Mouse (Mus musculus): ENCODE measurements around the gene Gm42906. TPM values are rescaled to one million over a fixed set of nuclear protein-coding genes. Genes with fewer than 3 reads are reported as not detected.

The Gm42906 gene
- total and polyA plus RNA-seq, 3 experiments: not detected

- peak overlapping the region; percentile 90 for H3K9ac ChIP-seq (ENCODE audit: control insufficient read depth, low read depth, low read length, poor library complexity, severe bottlenecking)
- TF ChIP-seq BHLHE40 (IDR thresholded peaks at IDR 0.05; ENCODE audit: borderline replicate concordance, low read depth, low read length) (no peak), TAL1 (IDR thresholded peaks at IDR 0.05; ENCODE audit: low read length) (peak; percentile 39), TBP (IDR thresholded peaks at IDR 0.05; ENCODE audit: low read depth, low read length) (no peak), KAT2A (conservative IDR thresholded peaks at IDR 0.05; ENCODE audit: low read depth, low read length) (no peak), ETS1 (IDR thresholded peaks at IDR 0.05; ENCODE audit: low read depth, low read length) (no peak; the same call in 1 of the 2 replicates), RCOR1 (IDR thresholded peaks at IDR 0.05; ENCODE audit: low read depth, low read length) (0 out of 2 replicates have a peak, but pooled peaks have one; percentile 38), EP300 (IDR thresholded peaks at IDR 0.05; ENCODE audit: low read depth in 1 of 2, low read length in 2 of 2) (peak; percentile 24 to 70; a peak in 2 of 4 replicates), MAZ (IDR thresholded peaks at IDR 0.05; ENCODE audit: low read depth, low read length) (peak; percentile 41; the same call in 1 of the 2 replicates), ZNF384 (IDR thresholded peaks at IDR 0.05; ENCODE audit: low read depth, low read length) (peak; percentile 90), CHD2 (IDR thresholded peaks at IDR 0.05; ENCODE audit: low read length) (no peak), MYB (IDR thresholded peaks at IDR 0.05; ENCODE audit: low read depth, low read length) (0 out of 2 replicates have a peak, but pooled peaks have one; percentile 8), POLR2A (IDR thresholded peaks at IDR 0.05; ENCODE audit: control insufficient read depth in 1 of 2, insufficient read depth in 1 of 2, low read depth in 1 of 2, low read length in 2 of 2, poor library complexity in 1 of 2) (no peak), ZC3H11A (IDR thresholded peaks at IDR 0.05; ENCODE audit: low read depth, low read length) (no peak), SIN3A (IDR thresholded peaks at IDR 0.05; ENCODE audit: low read length) (0 out of 2 replicates have a peak, but pooled peaks have one; percentile 1), TCF12 (IDR thresholded peaks at IDR 0.05; ENCODE audit: low read depth, low read length) (peak; percentile 66; the same call in 1 of the 2 replicates), POLR2AphosphoS2 (IDR thresholded peaks at IDR 0.05; ENCODE audit: low read length) (no peak)
- H3K27me3 ChIP-seq (ENCODE audit: control insufficient read depth in 1 of 2, insufficient read depth in 2 of 2, low read length in 2 of 2): no peaks in the 10 kb centered on the region
- DNase-seq (ENCODE audit: low read depth, low spot score): peak; percentile 57
- H3K27ac ChIP-seq (ENCODE audit: control insufficient read depth, low read depth, low read length): peak overlapping the region; percentile 96
- H3K9me3 ChIP-seq (replicated peaks; ENCODE audit: insufficient read depth, low read length): no peaks in the 10 kb centered on the region
- peak overlapping the region; percentile 68 to 86 for H3K4me3 ChIP-seq (ENCODE audit: control insufficient read depth in 1 of 2, insufficient read depth in 1 of 2, low read depth in 2 of 2, low read length in 2 of 2)
- peaks cover 6% of the 10 kb centered on the region; the same call in 1 of the 2 replicates for H3K79me2 ChIP-seq (ENCODE audit: control insufficient read depth, insufficient read depth, low read length, poor library complexity)
- H3K4me1 ChIP-seq (ENCODE audit: control insufficient read depth in 1 of 2, insufficient read depth in 2 of 2, low read length in 2 of 2): peaks cover 7% of the 10 kb centered on the region in 2 experiments
- H3K36me3 ChIP-seq (ENCODE audit: control insufficient read depth in 1 of 2, insufficient read depth in 2 of 2, low read length in 2 of 2): peaks cover 0 to 20% of the 10 kb centered on the region in 2 experiments; a peak in 2 of 4 replicates
Observed at GRCm38 (mm10) chr5:151367317-151367716, 60.6 kb downstream of the Gm42906 start.

DNA sequence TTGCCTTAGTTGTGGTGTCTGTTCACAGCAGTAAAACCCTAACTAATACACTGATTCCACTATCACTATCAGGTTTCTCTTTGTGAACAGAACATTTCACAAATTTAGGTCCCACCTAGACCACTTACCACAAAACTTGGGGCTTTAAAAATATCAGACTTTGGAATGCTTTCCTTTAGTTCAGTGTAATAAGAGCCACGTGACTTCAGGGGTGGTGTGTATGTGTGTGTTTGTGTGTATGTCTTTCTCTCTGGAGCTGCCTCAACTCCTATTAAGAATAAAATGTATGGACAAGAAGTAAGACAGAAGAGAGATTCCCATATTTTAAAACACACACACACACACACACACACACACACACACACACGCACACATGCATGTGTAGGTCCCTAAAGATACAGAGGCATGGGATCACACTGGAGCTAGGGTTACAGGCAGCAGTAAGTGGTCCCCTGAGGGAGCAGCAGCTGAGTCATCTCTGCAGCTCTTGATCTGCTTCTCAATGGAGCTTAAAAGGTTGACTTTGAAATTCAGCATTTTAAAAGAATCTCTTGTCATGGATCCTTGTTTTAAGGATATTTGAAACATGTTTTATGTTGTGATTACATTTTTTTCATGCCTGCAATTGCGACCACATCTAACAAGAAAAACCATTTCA, 64.5 kb downstream of the Gm42906 start:
- H3K27ac ChIP-seq (ENCODE audit: control insufficient read depth, low read depth, low read length): no peak overlapping the region
- H3K9ac ChIP-seq (ENCODE audit: control insufficient read depth, low read depth, low read length, poor library complexity, severe bottlenecking): no peak overlapping the region
- peaks cover 0 to 8% of the 10 kb centered on the region in 2 experiments; a peak in 2 of 4 replicates for H3K36me3 ChIP-seq (ENCODE audit: control insufficient read depth in 1 of 2, insufficient read depth in 2 of 2, low read length in 2 of 2)
- DNase-seq (ENCODE audit: low read depth, low spot score): no peak
- no peak overlapping the region for H3K4me3 ChIP-seq (ENCODE audit: control insufficient read depth in 1 of 2, insufficient read depth in 1 of 2, low read depth in 2 of 2, low read length in 2 of 2)
- H3K4me1 ChIP-seq (ENCODE audit: control insufficient read depth in 1 of 2, insufficient read depth in 2 of 2, low read length in 2 of 2): peaks cover 0 to 5% of the 10 kb centered on the region in 2 experiments; a peak in 3 of 4 replicates
- no peaks in the 10 kb centered on the region for H3K27me3 ChIP-seq (ENCODE audit: control insufficient read depth in 1 of 2, insufficient read depth in 2 of 2, low read length in 2 of 2)
- no peaks in the 10 kb centered on the region for H3K9me3 ChIP-seq (replicated peaks; ENCODE audit: insufficient read depth, low read length)
- TF ChIP-seq NELFE (IDR thresholded peaks at IDR 0.05; ENCODE audit: low read depth, low read length) (no peak), SIN3A (IDR thresholded peaks at IDR 0.05; ENCODE audit: low read length) (no peak), NRF1 (IDR thresholded peaks at IDR 0.05; ENCODE audit: insufficient read depth, low read depth, low read length, poor library complexity, severe bottlenecking) (no peak), GABPA (IDR thresholded peaks at IDR 0.05; ENCODE audit: low read depth, low read length) (no peak), RCOR1 (IDR thresholded peaks at IDR 0.05; ENCODE audit: low read depth, low read length) (no peak), CTCF (IDR thresholded peaks at IDR 0.05 in 2 of 3, conservative IDR thresholded peaks at IDR 0.05 in 1 of 3; ENCODE audit: control insufficient read depth in 1 of 3, insufficient read depth in 1 of 3, low read depth in 2 of 3, low read length in 3 of 3, poor library complexity in 1 of 3, severe bottlenecking in 1 of 3) (no peak), TAL1 (IDR thresholded peaks at IDR 0.05; ENCODE audit: low read length) (no peak), MYB (IDR thresholded peaks at IDR 0.05; ENCODE audit: low read depth, low read length) (no peak), TCF12 (IDR thresholded peaks at IDR 0.05; ENCODE audit: low read depth, low read length) (no peak), HCFC1 (IDR thresholded peaks at IDR 0.05; ENCODE audit: low read depth, low read length) (no peak), CHD1 (IDR thresholded peaks at IDR 0.05; ENCODE audit: low read depth, low read length) (no peak), ELF1 (IDR thresholded peaks at IDR 0.05; ENCODE audit: low read depth, low read length) (no peak), SMC3 (IDR thresholded peaks at IDR 0.05; ENCODE audit: low read depth, low read length) (no peak), ZNF384 (IDR thresholded peaks at IDR 0.05; ENCODE audit: low read depth, low read length) (no peak), RAD21 (IDR thresholded peaks at IDR 0.05; ENCODE audit: low read depth, low read length) (no peak), MAZ (IDR thresholded peaks at IDR 0.05; ENCODE audit: low read depth, low read length) (no peak), ZC3H11A (IDR thresholded peaks at IDR 0.05; ENCODE audit: low read depth, low read length) (no peak)
- peaks cover 4% of the 10 kb centered on the region; the same call in 1 of the 2 replicates for H3K79me2 ChIP-seq (ENCODE audit: control insufficient read depth, insufficient read depth, low read length, poor library complexity)

Measured in MEL (cell line).